Mouse (Mus musculus): ENCODE measurements at regions not wholly inside any gene's neighbourhood (a gene's known extent, or its start where the extent isn't known, plus 50 kb on each side); places are given as distances from the start of the nearest gene placed in this dataset.

- no peak for DNase-seq (ENCODE audit: extremely low spot score in 1 of 2, low spot score in 2 of 2)
- Histone ChIP-seq H3K4me3 (no peak overlapping the region), H3K27ac (no peak overlapping the region)
- TF ChIP-seq CTCF (IDR thresholded peaks at IDR 0.05), result peak; percentile 13
- intact Hi-C loops (cut with DNase I), result no loop called here
Measured at GRCm38 (mm10) chr1:51638519-51639302, 160.5 kb upstream of the Nabp1 start.

- no peak for DNase-seq (ENCODE audit: extremely low spot score in 1 of 2, low spot score in 2 of 2)
- no peak for TF ChIP-seq CTCF (IDR thresholded peaks at IDR 0.05)
- no peak overlapping the region for H3K27ac ChIP-seq
- intact Hi-C loops (cut with DNase I), result no loop called here
- H3K4me3 ChIP-seq, result no peak overlapping the region
Measured at GRCm38 (mm10) chr1:51635881-51636515, 157.8 kb upstream of the Nabp1 start.

- TF ChIP-seq CTCF (IDR thresholded peaks at IDR 0.05), result no peak
- Histone ChIP-seq H3K27ac (no peak overlapping the region), H3K4me3 (no peak overlapping the region)
- no peak for DNase-seq (ENCODE audit: extremely low spot score in 1 of 2, low spot score in 2 of 2)
- intact Hi-C loops (cut with DNase I), result no loop called here
Measured at GRCm38 (mm10) chr1:51633795-51634194, 155.6 kb upstream of the Nabp1 start.

- no peak for TF ChIP-seq CTCF (IDR thresholded peaks at IDR 0.05)
- intact Hi-C loops (cut with DNase I), result no loop called here
- H3K27ac ChIP-seq, result no peak overlapping the region
- no peak for DNase-seq (ENCODE audit: extremely low spot score in 1 of 2, low spot score in 2 of 2)
- no peak overlapping the region for H3K4me3 ChIP-seq
Measured at GRCm38 (mm10) chr1:51632851-51633250, 154.6 kb upstream of the Nabp1 start.

- Histone ChIP-seq H3K27ac (no peak overlapping the region), H3K4me3 (no peak overlapping the region)
- TF ChIP-seq CTCF (IDR thresholded peaks at IDR 0.05), result no peak
- intact Hi-C loops (cut with DNase I), result no loop called here
- DNase-seq (ENCODE audit: extremely low spot score in 1 of 2, low spot score in 2 of 2), result no peak
Measured at GRCm38 (mm10) chr1:51629848-51630247, 151.6 kb upstream of the Nabp1 start.

- H3K4me3 ChIP-seq, result no peak overlapping the region
- no peak for DNase-seq (ENCODE audit: extremely low spot score in 1 of 2, low spot score in 2 of 2)
- no peak overlapping the region for H3K27ac ChIP-seq
- intact Hi-C loops (cut with DNase I), result no loop called here
- no peak for TF ChIP-seq CTCF (IDR thresholded peaks at IDR 0.05)
Measured at GRCm38 (mm10) chr1:51628137-51628793, 150.0 kb upstream of the Nabp1 start.

- no peak overlapping the region for H3K27ac ChIP-seq
- DNase-seq (ENCODE audit: extremely low spot score in 1 of 2, low spot score in 2 of 2), result no peak
- intact Hi-C loops (cut with DNase I), result no loop called here
- no peak overlapping the region for H3K4me3 ChIP-seq
- no peak for TF ChIP-seq CTCF (IDR thresholded peaks at IDR 0.05)
Measured at GRCm38 (mm10) chr1:51626303-51626702, 148.1 kb upstream of the Nabp1 start.

GRCm38 (mm10) chr1:51625079-51625478 is 146.9 kb upstream of the Nabp1 start:
- intact Hi-C loops (cut with DNase I), result no loop called here
- DNase-seq (ENCODE audit: extremely low spot score in 1 of 2, low spot score in 2 of 2), result no peak
- no peak for TF ChIP-seq CTCF (IDR thresholded peaks at IDR 0.05)
- Histone ChIP-seq H3K27ac (no peak overlapping the region), H3K4me3 (no peak overlapping the region)

GRCm38 (mm10) chr1:51624551-51624950 is 146.3 kb upstream of the Nabp1 start:
- intact Hi-C loops (cut with DNase I), result no loop called here
- Histone ChIP-seq H3K4me3 (no peak overlapping the region), H3K27ac (no peak overlapping the region)
- no peak for DNase-seq (ENCODE audit: extremely low spot score in 1 of 2, low spot score in 2 of 2)
- TF ChIP-seq CTCF (IDR thresholded peaks at IDR 0.05), result no peak

- no peak for DNase-seq (ENCODE audit: extremely low spot score in 1 of 2, low spot score in 2 of 2)
- H3K4me3 ChIP-seq, result no peak overlapping the region
- no peak overlapping the region for H3K27ac ChIP-seq
- TF ChIP-seq CTCF (IDR thresholded peaks at IDR 0.05), result no peak
- intact Hi-C loops (cut with DNase I), result no loop called here
Measured at GRCm38 (mm10) chr1:51622986-51623385, 144.8 kb upstream of the Nabp1 start.

GRCm38 (mm10) chr1:51622181-51622862 is 144.1 kb upstream of the Nabp1 start:
- intact Hi-C loops (cut with DNase I), result no loop called here
- Histone ChIP-seq H3K4me3 (no peak overlapping the region), H3K27ac (no peak overlapping the region)
- no peak for DNase-seq (ENCODE audit: extremely low spot score in 1 of 2, low spot score in 2 of 2)
- TF ChIP-seq CTCF (IDR thresholded peaks at IDR 0.05), result no peak

GRCm38 (mm10) chr1:51621062-51621461 is 142.8 kb upstream of the Nabp1 start:
- Histone ChIP-seq H3K4me3 (no peak overlapping the region), H3K27ac (no peak overlapping the region)
- TF ChIP-seq CTCF (IDR thresholded peaks at IDR 0.05), result no peak
- intact Hi-C loops (cut with DNase I), result no loop called here
- DNase-seq (ENCODE audit: extremely low spot score in 1 of 2, low spot score in 2 of 2), result no peak
